Mouse (Mus musculus) leukemia stem cell, adult 10-12 weeks (primary cell): Measurements from ENCODE around the gene Ilk. TPM values are rescaled to one million over a fixed set of nuclear protein-coding genes. Genes with fewer than 3 reads are reported as not detected.

Experiments
- polyA plus RNA-seq: library from polyadenylated mRNA; stranded (reverse); fragments of >175 nt; gene quantifications from 2 replicates; pipeline ENCODE4 v1.2.3, GENCODE M21; 2012; ENCODE audit warnings: low replicate concordance

Gene Ilk
- polyA plus RNA-seq: 26.6 and 31.7 TPM in 2 replicates

GRCm38 (mm10) chr7:105736264-105736901 lies at the start of gene Ilk:
Gene Ilk, plus strand, starts transcription at chr7:105736592.

GRCm38 (mm10) chr7:105736911-105737521 lies 624 bp downstream of the Ilk start, which contains the start of gene Rrp8:
Gene Rrp8, minus strand, starts transcription at chr7:105737385.

DNA sequence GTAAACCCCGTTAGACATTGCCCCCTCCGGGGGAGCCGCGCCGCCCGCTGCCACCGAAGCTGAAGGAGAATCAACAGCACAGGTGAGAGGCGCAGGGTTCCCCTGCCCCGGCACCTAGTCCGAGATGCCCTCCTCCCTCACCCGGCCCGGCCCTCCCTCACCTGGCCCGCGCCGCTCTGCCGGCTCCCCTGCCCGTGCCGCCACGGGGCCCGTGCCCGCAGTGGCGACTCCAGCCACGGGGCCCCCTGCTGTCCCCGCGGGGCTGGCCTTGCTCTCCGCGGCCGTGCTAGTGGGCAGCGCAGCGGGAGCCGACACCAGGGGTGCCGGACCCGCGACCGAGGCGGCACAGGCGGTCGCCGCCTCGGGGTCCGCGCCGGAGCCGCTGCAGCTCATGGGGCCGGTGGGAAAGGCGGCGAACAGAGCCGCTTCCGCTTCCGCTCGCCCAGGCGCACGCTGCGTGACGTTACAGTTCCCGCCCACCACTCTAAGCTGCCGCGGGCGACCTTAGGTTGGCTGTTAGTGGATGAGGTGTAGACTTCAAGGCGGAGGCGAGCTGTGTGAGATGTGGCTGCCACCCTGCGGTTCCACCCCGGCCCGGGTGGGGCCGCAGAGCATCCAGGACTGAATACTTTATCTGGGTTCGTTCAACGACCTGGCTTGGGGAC lies 7.7 kb downstream of the Ilk start, which contains the start of gene Taf10:
Taf10 (minus strand) TSS at position 436 of the 665 bp plus-strand sequence.

DNA sequence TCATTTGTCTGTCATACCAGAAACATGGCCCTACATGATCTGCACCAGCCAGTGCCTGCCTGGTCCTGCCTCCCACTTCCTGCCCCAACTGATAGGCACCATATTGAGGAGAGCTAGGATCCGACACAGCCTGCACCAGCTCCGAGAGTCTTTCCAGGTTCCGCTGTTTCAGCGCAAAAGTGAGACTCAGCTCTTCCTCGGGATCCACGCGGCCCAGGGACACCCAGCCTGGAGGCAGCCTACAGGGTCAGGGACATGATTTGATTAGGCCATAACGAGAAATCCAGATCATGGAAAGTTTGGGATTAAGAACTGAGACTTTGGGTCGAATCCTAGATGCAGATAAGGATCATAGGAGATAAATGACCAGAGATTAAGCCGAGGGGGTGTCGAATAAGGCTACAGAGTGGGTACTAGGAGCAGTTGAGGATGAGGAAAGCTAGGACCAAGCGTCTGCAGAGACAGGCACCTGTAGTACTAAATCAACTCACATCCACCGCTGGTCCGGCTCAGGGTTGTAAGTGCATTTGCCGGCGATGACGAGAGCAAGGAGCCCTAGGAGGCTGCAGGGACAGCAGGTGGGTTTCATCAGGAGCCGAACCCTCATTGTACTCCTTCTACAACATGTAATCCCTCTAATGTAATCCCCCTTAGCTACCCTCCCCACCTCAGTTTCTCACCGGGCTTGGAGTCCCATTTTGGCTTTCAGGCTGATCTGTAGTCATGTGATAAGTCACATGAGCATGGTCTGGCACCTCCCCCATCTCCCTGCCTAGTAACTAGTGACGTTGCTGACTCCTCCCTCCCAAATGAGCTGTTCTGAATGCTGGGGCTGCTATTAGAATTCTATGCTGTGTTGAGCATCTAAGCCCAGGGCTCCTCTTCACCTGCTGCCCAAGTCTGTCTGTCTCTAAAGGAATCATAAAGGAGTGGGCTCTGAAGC lies 15.4 kb downstream of the Ilk start, which contains the start of gene Tpp1:
Tpp1 (minus strand) TSS at position 745 of the 943 bp plus-strand sequence.

GRCm38 (mm10) chr7:105787285-105788140 lies 51.1 kb downstream of the Ilk start, which contains the start of gene Dchs1:
Gene Dchs1, minus strand, starts transcription at chr7:105787654.

Other genes with a start within 250 kb of the Ilk start
- gene Smpd1, start 182.2 kb upstream of the Ilk start, polyA plus RNA-seq: 18.1 and 38.9 TPM in 2 replicates
- 0.97 and 1.3 TPM in 2 replicates for gene Apbb1, start 154.9 kb upstream of the Ilk start, polyA plus RNA-seq
- not detected in 2 replicates for gene Hpx, start 136.5 kb upstream of the Ilk start, polyA plus RNA-seq
- 5.6 and 6.8 TPM in 2 replicates for gene Trim3, start 103.0 kb upstream of the Ilk start, polyA plus RNA-seq
- gene Timm10b, start 96.5 kb upstream of the Ilk start, polyA plus RNA-seq: 182 and 273 TPM in 2 replicates
- 56.0 and 57.5 TPM in 2 replicates for gene Arfip2, start 96.2 kb upstream of the Ilk start, polyA plus RNA-seq
- 9.1 and 148 TPM in 2 replicates for gene Gm45799, start 96.0 kb upstream of the Ilk start, polyA plus RNA-seq
- gene Dnhd1, start 85.8 kb upstream of the Ilk start, polyA plus RNA-seq: 0.07 and 0.25 TPM in 2 replicates
- 29.3 and 52.2 TPM in 2 replicates for gene Rrp8, start 793 bp downstream of the Ilk start, polyA plus RNA-seq
- 229 and 336 TPM in 2 replicates for gene Taf10, start 7.8 kb downstream of the Ilk start, polyA plus RNA-seq
- 35.8 and 58.7 TPM in 2 replicates for gene Tpp1, start 15.6 kb downstream of the Ilk start, polyA plus RNA-seq
- gene Dchs1, start 51.1 kb downstream of the Ilk start, polyA plus RNA-seq: 0.41 and 1.3 TPM in 2 replicates
- gene Mrpl17, start 74.5 kb downstream of the Ilk start, polyA plus RNA-seq: 68.8 and 108 TPM in 2 replicates
- gene Gm4070, start 217.4 kb downstream of the Ilk start, polyA plus RNA-seq: 1.3 and 2.2 TPM in 2 replicates